Mouse (Mus musculus) olfactory bulb, adult 2 months (tissue): ENCODE measurements around the gene Fggy.

ENCODE experiments used
- CTCF ChIP-seq: fragments of 200-500 bp; IDR thresholded peaks from 2 replicates; pipeline ENCODE4 v1.5.1; 2012; ENCODE audit warnings: low read depth, mild to moderate bottlenecking, low read length, moderate library complexity; ENCODE audit not compliant: insufficient read depth
- POLR2A ChIP-seq: fragments of 200-500 bp; IDR thresholded peaks from 2 replicates; pipeline ENCODE4 v1.6.1; 2012; ENCODE audit warnings: mild to moderate bottlenecking, low read depth, low read length, moderate library complexity; ENCODE audit not compliant: insufficient read depth

GRCm38 (mm10) chr4:95777839-95778238 is 220.5 kb downstream of the Fggy start:
- TF ChIP-seq CTCF (no peak), POLR2A (no peak)
